Mouse (Mus musculus) 3134 (cell line): ENCODE measurements at regions not wholly inside any gene's neighbourhood (a gene's known extent, or its start where the extent isn't known, plus 50 kb on each side); places are given as distances from the start of the nearest gene placed in this dataset.

ENCODE experiments used
- DNase-seq: peaks from one replicate; pipeline ENCODE4 v3.0.0-alpha.2; 2011; ENCODE audit warnings: low spot score; ENCODE audit not compliant: insufficient read length; ENCODE audit errors: extremely low read depth

DNA sequence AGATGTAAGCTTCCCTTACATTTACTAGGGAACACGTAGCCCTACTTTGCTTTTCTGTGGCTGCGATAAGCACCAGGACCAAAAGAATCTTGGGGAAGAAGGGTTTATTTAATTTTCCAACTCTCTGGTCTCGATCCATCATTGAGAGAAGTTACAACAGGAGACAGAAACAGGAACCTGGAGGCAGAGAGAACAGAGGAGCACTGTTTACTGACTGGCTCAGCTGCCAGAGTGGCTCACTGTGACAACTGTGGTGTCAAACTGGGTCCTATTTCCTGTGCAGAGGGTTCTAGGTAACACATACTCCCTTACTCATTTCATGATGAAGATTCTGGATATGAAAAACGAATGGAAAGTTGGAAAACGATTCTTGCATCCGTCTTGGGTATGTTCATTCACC lies 125.7 kb upstream of the Meis1 start:
- no peak for DNase-seq

GRCm38 (mm10) chr11:19145263-19145662 lies 126.5 kb upstream of the Meis1 start:
- DNase-seq: no peak

DNA sequence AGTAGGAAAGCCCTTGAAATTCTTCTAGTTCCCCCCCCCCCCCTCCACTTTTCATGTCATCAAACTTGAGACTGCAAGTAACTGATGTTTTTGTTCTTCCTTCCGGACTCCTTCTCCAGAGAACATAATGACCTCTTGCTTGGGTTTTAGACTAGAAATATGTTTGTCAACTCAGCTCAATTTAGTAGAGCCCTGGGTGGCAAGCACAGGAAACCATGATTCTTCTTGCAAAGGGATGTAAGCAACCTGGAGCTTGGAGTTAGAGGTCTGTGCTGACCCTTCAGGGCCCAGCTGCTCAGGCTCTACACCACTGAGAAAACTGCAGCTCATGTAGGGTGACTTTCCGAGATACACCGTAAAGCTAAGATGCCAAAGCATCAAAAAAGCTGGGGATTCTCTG lies 127.2 kb upstream of the Meis1 start:
- no peak for DNase-seq

DNA sequence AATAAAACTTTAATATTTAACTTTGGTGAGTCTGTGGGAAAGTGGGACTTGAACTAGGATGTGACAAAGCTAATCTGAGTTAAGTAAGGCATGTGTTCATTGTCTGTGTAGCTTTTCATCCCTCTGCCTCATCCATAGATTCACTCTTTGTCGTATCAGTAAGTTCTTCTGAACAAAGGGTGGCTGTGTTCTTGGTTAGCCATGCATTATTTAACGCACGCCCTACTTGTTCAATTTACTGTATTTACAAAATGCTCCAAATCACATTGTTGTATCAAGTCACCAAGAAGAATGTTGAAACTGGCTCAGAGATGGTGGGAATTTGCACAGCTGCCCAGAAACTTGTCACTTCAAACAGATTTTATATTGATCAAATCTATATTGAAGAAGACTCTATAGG lies 132.2 kb upstream of the Meis1 start:
- no peak for DNase-seq

DNA sequence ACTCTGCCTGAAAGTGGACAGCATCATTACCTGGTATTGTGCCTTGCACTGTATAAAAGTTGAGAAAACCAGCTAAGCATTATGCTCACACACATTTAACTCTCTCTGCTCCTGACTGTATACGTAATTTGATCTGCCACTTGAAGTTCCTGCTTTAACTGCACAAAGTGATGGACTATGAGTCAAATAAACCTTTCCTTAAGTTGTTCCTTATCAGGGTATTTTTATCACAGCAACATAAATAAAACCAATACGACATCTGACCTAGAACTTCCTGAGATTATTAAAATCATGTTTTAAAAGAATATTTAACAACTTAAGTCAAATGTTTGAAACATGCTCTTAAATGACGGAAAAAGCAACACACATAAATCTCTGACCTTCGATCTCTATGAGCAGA lies 134.9 kb upstream of the Meis1 start:
- DNase-seq: no peak

DNA sequence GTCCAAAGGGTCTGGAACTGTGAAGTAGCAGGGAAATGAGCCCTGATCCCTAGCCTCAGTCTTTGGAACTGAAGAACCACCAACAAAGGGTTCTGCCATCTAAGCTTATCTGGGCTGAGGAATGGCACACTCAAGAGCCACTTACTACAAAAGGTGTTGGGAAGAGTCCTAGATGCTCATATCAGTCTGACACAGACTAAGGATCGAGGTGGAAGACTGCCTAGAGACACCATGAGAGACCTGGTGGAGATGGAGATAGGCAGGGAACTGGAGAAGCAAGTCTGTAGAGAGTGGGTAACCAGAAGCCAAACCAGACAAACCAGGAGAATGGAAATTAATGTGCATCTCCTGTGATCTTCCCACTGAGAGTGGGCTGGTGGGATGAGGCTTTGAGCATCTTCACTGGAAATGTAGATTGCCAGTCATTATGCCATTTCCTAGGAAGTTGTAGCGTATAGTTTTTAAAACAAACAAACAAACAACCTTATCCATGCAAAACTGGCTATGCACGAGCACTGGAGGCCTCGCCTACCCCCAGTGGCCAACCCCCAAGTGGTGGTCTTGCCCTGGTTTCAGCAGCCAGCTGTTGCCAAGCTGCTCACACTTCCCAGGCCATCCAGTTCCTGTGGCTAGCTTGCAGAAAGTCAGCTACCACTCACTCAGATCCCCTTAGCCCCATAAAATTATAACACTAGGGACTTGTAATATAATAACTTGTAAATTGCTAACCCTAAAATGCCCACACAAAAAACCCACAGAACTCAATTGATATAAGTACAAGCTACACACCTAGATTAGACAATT lies 136.2 kb upstream of the Meis1 start:
- no peak for DNase-seq

DNA sequence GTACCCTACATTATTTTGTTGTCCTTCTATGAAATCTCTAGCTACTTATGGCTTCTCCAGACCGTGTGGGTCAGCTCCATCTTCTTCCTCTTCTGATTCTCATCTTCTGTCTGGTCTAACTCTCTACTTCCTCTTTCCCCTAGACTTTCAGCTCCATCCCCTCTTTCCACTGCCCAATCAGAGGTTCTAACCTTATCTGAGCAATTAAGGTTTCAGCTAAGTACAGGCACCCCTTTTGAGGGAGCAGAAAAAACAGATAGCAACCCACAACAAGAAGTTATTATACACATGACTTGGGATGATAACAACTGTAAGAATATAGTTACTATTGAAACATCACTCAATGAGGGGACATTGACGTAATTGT lies 136.8 kb upstream of the Meis1 start:
- DNase-seq: no peak

DNA sequence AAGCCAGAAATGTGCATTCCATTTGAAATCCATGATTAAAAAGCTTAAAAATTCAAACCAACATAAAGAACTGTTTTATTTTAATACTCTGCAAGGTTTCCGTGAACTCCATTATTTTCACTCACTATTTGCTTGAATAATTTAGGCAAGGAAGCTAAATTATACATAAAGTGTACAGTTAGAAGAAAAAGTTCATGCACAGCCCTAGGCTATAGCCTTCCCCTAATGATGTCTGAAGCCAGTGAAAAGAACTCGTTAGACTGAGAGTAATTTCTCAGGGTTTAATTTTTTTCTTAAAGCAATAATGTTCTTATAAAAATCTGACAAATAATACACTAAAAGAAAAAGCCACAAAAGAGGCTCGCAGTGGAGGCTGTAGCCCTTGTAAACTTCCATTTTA lies 141.4 kb upstream of the Meis1 start:
- no peak for DNase-seq

DNA sequence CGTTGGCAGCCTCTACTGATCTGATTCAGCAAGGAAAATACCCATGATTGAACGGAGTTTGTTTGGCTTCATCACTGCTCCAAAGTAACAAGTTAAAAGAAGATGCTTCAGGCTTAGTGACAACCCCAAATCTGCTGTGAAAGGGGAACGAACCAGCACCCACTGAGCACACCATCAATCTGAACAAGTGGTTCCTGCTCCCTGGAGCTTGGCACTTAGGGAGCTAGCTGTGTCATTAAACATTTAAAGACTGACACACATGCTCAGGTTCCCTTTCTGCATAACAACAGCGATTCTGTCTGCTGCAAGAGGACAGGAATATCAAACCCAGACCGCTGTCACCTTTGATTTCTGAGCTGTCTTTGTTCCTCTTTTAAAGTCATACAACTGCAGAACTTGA lies 141.9 kb upstream of the Meis1 start:
- no peak for DNase-seq

GRCm38 (mm10) chr11:19170938-19171337 lies 152.2 kb upstream of the Meis1 start:
- no peak for DNase-seq

- no peak for DNase-seq
Observed at GRCm38 (mm10) chr11:19174305-19175017, 155.7 kb upstream of the Meis1 start.

DNA sequence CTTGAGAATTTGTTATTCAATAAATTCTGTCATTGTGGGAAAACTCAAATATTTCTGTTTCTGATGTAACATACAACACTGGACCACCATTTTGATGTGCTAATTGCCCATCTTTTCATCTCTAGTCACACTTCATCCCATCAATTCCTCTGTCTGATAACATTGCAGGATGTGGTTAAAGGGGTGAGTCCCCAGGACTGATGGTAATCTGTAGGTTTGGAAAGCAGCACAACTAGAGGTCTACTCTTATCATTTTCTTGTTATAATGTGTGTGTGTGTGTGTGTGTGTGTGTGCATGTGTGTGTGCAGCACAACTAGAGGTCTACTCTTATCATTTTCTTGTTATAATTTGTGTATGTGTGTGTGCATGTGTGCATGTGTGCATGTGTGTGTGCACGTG lies 160.5 kb upstream of the Meis1 start:
- no peak for DNase-seq

DNA sequence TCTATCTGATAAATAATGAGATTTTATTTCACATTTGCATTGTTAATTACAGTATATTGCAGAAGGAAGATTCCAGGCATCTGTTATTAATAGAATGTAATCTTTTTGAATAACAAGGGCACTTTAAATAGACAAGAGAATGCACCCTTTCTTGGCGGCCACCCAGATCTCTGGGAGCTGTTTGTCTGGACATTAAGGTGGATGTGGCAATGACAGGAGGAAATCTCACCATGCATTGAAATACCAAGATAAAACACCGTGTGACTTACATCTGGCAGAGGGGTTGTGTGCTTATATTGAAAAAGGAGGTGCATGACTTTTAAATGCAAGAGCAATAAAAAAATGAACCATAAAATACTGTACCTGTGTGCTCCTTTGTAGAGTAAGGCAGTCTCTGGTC lies 171.0 kb upstream of the Meis1 start:
- no peak for DNase-seq

DNA sequence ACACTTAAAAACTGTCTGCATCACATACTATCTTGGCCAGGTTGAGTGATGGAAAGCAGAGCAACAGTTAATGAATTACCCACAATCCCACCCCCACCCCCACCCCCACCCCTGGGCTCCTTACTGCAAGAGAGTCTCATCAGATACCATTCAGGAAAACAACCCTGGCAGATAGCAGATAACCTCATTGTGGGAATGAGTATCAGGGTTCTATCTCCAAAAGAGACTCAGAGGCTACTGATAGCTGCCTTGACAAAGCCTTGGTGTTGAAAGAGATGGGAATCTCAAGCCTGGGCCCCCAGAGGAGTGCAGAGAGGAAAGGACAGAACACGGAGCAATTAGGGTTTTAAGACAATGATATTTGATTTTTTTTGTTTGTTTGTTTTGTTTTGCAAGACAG lies 175.7 kb upstream of the Meis1 start:
- no peak for DNase-seq

GRCm38 (mm10) chr11:19197790-19198189 lies 179.0 kb upstream of the Meis1 start:
- DNase-seq: no peak

DNA sequence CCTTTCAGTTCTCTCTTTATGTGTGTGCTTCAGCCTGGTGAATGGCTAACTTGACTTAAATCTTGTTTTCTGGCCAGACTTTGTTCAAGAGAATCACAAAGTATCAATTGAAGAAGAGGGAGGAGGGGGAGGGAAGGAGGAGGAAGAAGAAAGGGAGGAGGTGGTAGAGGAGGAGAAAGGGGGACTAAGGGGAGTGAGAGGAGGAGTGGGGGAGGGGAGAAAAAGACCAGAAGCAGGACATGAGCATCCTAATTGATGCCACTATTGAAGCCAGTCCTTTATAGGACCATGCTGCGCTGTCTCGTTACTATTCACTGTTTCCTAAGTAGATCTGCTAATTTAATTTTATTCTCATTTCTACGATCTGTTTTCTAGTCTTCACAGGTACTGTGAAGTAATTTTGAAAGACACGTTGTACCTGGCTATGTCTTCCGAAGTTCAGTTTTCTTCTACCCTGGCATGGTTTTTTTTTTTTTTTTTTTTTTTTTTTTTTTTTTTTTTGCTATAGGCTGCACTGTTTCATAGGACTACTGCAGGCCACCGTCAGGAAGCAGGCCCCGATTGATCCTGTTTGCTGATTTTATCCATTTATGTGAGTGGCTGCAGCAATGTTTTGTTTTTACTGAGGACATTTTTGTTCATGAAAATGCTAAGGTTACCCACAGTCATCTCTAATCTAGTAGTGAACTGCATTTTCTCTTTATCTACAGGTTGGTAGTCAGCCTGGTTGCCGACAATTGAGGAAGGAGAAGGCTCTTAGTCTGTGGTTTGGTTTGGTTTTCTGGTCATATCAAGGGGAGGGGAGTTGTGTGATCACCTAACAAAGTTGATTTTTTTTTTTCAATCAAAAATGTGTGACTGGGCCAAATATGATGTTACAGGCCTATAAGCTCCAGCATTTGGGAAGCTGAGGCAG lies 184.1 kb upstream of the Meis1 start:
- no peak for DNase-seq

DNA sequence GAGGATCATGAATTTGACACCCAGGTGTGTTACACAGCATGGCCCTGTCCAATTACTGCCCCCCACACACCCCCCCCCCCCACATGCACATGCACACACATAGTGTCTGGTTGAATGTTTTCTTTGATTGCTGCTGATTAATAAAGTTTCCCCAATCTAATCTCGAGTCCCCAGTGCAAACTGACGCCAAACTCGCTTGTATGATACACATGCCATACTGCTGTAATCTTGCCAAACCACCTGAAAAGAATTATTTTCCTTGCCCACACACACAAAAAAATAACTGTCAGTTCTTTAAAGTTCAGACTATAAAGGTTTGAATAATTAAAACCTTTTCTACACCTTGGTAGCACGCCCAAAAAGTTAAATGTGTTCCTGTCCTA lies 184.7 kb upstream of the Meis1 start:
- no peak for DNase-seq

DNA sequence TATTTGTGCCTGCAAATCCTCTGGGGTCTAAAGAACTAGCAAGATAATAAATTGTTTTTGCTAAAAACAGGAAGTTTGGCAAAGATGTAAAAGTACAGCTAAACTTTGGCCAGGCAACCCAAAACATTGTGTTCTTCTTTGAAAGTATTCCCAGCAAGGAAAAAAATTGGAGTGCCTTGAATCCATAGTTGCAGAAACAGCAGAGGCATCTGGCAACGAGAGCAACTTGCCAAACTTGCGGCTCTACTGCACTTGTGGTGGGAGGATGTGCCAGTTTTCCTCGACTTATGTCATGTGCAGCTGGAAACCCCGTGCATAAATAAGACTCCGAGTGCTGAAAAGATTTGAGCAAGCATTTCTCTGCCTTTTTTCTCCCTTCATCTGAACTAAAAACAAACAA lies 185.2 kb upstream of the Meis1 start:
- no peak for DNase-seq

DNA sequence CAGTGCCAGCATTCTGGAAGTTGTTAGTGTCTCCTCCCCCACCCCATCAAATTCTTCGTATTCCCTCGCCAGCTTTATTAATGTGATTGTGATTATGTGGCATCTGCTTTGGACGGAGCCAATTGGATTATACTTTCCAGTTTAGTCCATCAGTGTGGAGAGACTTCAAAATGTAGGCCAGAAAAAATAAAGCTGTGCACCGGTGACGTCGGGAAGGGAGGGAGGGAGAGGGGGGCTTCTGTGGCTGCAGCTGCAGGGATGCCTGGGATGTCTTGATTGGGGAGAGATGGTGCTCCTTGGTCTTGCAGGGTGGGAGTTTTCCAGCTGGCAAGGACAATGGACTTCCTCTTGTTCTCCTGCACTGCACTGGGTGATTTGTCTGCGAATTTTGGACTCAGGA lies 185.7 kb upstream of the Meis1 start:
- no peak for DNase-seq

GRCm38 (mm10) chr11:19205174-19205573 lies 186.4 kb upstream of the Meis1 start:
- no peak for DNase-seq

GRCm38 (mm10) chr11:19219476-19219875 lies 200.7 kb upstream of the Meis1 start:
- no peak for DNase-seq
